Mouse (Mus musculus): ENCODE results near the gene Fam76a.
"Not testable (repeated sequence)": the region's sequence is repeated elsewhere in the genome, so short reads cannot be mapped to it uniquely, and the experiment has no call there.

Gene Fam76a

GRCm38 (mm10) chr4:132945261-132946046, 23.1 kb upstream of the Fam76a start:
- peak; percentile 88 for DNase-seq (ENCODE audit: low spot score in 2 of 2)

- no peak for DNase-seq (ENCODE audit: low spot score in 2 of 2)
These were observed 22.4 kb upstream of the Fam76a start for GRCm38 (mm10) chr4:132944776-132945175.

- DNase-seq (ENCODE audit: low spot score in 2 of 2), result no peak
These were observed 21.7 kb upstream of the Fam76a start for GRCm38 (mm10) chr4:132944106-132944505.

- DNase-seq (ENCODE audit: low spot score in 2 of 2), result no peak
These were observed 20.7 kb upstream of the Fam76a start for GRCm38 (mm10) chr4:132943088-132943487.

- DNase-seq (ENCODE audit: low spot score in 2 of 2), result no peak
These were observed 18.8 kb upstream of the Fam76a start for GRCm38 (mm10) chr4:132941012-132941729.

GRCm38 (mm10) chr4:132939421-132940127, 17.2 kb upstream of the Fam76a start:
- peak; percentile 48 to 56 for DNase-seq (ENCODE audit: low spot score in 2 of 2)

- peak; percentile 62 to 72 for DNase-seq (ENCODE audit: low spot score in 2 of 2)
These were observed 16.0 kb upstream of the Fam76a start for GRCm38 (mm10) chr4:132938181-132938941.

GRCm38 (mm10) chr4:132934639-132935038, 12.3 kb upstream of the Fam76a start:
- DNase-seq (ENCODE audit: low spot score in 2 of 2), result no peak

- DNase-seq (ENCODE audit: low spot score in 2 of 2), result peak in 1 of 2 experiments; percentile 51
These were observed 10.5 kb upstream of the Fam76a start for GRCm38 (mm10) chr4:132932752-132933404.

GRCm38 (mm10) chr4:132930784-132931183, 8.4 kb upstream of the Fam76a start:
- peak; percentile 36 to 62 for DNase-seq (ENCODE audit: low spot score in 2 of 2)

- not testable (repeated sequence) for DNase-seq (ENCODE audit: low spot score in 2 of 2)
These were observed 4.2 kb upstream of the Fam76a start for GRCm38 (mm10) chr4:132926520-132926919.

GRCm38 (mm10) chr4:132922061-132922530, 262 bp downstream of the Fam76a start:
- peak in 1 of 2 experiments; percentile 42 for DNase-seq (ENCODE audit: low spot score in 2 of 2)

- no peak for DNase-seq (ENCODE audit: low spot score in 2 of 2)
These were observed 870 bp downstream of the Fam76a start for GRCm38 (mm10) chr4:132921488-132921887.

- no peak for DNase-seq (ENCODE audit: low spot score in 2 of 2)
These were observed 2.2 kb downstream of the Fam76a start for GRCm38 (mm10) chr4:132920171-132920570.

- DNase-seq (ENCODE audit: low spot score in 2 of 2), result not testable (repeated sequence)
These were observed 3.9 kb downstream of the Fam76a start for GRCm38 (mm10) chr4:132918493-132918892.

GRCm38 (mm10) chr4:132912156-132912555, 10.2 kb downstream of the Fam76a start:
- no peak for DNase-seq (ENCODE audit: low spot score in 2 of 2)

GRCm38 (mm10) chr4:132905843-132906360, 16.5 kb downstream of the Fam76a start:
- DNase-seq (ENCODE audit: low spot score in 2 of 2), result no peak

GRCm38 (mm10) chr4:132904765-132905309, 17.5 kb downstream of the Fam76a start:
- no peak for DNase-seq (ENCODE audit: low spot score in 2 of 2)

- DNase-seq (ENCODE audit: low spot score in 2 of 2), result no peak
These were observed 18.3 kb downstream of the Fam76a start for GRCm38 (mm10) chr4:132904071-132904470.

- no peak for DNase-seq (ENCODE audit: low spot score in 2 of 2)
These were observed 24.2 kb downstream of the Fam76a start for GRCm38 (mm10) chr4:132898197-132898596.

Measured in frontal cortex, postnatal 36 days (tissue).